Mouse (Mus musculus) CH12.LX (cell line): ENCODE measurements around the gene Pop4. TPM values are rescaled to one million over a fixed set of nuclear protein-coding genes. Genes with fewer than 3 reads are reported as not detected.

Experiments
- DNase-seq: peaks from one replicate; pipeline ENCODE4 v3.0.0-alpha.2; 2013; ENCODE audit errors: extremely low read depth
- H3K27ac ChIP-seq: 2 replicates; pipeline ENCODE4 v1.5.1; 2012; ENCODE audit warnings: low read depth, mild to moderate bottlenecking, control low read depth, moderate library complexity; ENCODE audit not compliant: insufficient read depth
- H3K27me3 ChIP-seq: replicated peaks from 2 replicates; pipeline ENCODE3; 2012; ENCODE audit warnings: inconsistent platforms
- H3K36me3 ChIP-seq, 2 experiments: replicated peaks in 1 of 2; 2 replicates each; pipeline versions ENCODE3 to v1.6.1; 2012; ENCODE audit warnings: inconsistent platforms in 1 of 2, low read length in 1 of 2, mild to moderate bottlenecking in 1 of 2, mixed read lengths in 1 of 2, moderate library complexity in 1 of 2; ENCODE audit not compliant: control insufficient read depth in 1 of 2, insufficient read depth in 1 of 2
- H3K4me1 ChIP-seq, 2 experiments: 2 replicates each; pipeline ENCODE4 v1.6.1; 2012; ENCODE audit warnings: inconsistent platforms in 1 of 2, moderate library complexity in 1 of 2; ENCODE audit not compliant: insufficient read depth in 2 of 2, control insufficient read depth in 1 of 2
- H3K4me2 ChIP-seq: 2 replicates; pipeline ENCODE4 v1.6.1; 2012; ENCODE audit warnings: low read depth, mild to moderate bottlenecking, control low read depth; ENCODE audit not compliant: poor library complexity, insufficient read depth, severe bottlenecking
- H3K4me3 ChIP-seq, 3 experiments: fragments of 150-350 bp in 1 of 3; sonication (generic) in 1 of 3; replicated peaks in 1 of 3; 2 replicates each; pipeline versions ENCODE3 to v1.5.1; 2011 to 2012; ENCODE audit warnings: low read depth in 2 of 3, low read length in 2 of 3, mild to moderate bottlenecking in 2 of 3, moderate library complexity in 2 of 3, control low read depth in 1 of 3, improper control_type of control experiment in 1 of 3, inconsistent platforms in 1 of 3, mixed read lengths in 1 of 3; ENCODE audit not compliant: poor library complexity in 1 of 3
- H3K79me2 ChIP-seq: replicated peaks from 2 replicates; pipeline ENCODE4 v1.6.1; 2012; ENCODE audit warnings: mild to moderate bottlenecking, moderate library complexity; ENCODE audit not compliant: control insufficient read depth, poor library complexity, insufficient read depth, severe bottlenecking; ENCODE audit errors: extremely low read depth
- H3K9ac ChIP-seq: 2 replicates; pipeline ENCODE4 v1.6.1; 2012; ENCODE audit warnings: low read depth, mild to moderate bottlenecking, control low read depth, moderate library complexity; ENCODE audit not compliant: insufficient read depth
- H3K9me3 ChIP-seq: replicated peaks from 2 replicates; pipeline ENCODE3; 2012; ENCODE audit warnings: low read length, inconsistent platforms, mixed read lengths
- BHLHE40 ChIP-seq: IDR thresholded peaks from 2 replicates; pipeline ENCODE4 v1.6.1; 2011; ENCODE audit warnings: mild to moderate bottlenecking, low read depth, low read length, improper control_type of control experiment
- CHD1 ChIP-seq: IDR thresholded peaks from 2 replicates; pipeline ENCODE4 v1.6.1; 2012; ENCODE audit warnings: low read depth, low read length, improper control_type of control experiment, inconsistent platforms
- E2F4 ChIP-seq: IDR thresholded peaks from 2 replicates; pipeline ENCODE4 v1.6.1; 2011; ENCODE audit warnings: low read depth, low read length, improper control_type of control experiment; ENCODE audit not compliant: insufficient replicate concordance
- GABPA ChIP-seq: IDR thresholded peaks from 2 replicates; pipeline ENCODE4 v1.6.1; 2012; ENCODE audit warnings: low read depth, low read length, improper control_type of control experiment, inconsistent platforms; ENCODE audit not compliant: insufficient replicate concordance
- JUN ChIP-seq: IDR thresholded peaks from 2 replicates; pipeline ENCODE4 v1.6.1; 2011; ENCODE audit warnings: low read depth, mild to moderate bottlenecking, low read length, improper control_type of control experiment, moderate library complexity; ENCODE audit not compliant: insufficient read depth
- JUND ChIP-seq: conservative IDR thresholded peaks from 2 replicates; pipeline ENCODE4 v1.6.1; 2011; ENCODE audit warnings: low read depth, low read length, improper control_type of control experiment
- KAT2A ChIP-seq: IDR thresholded peaks from 2 replicates; pipeline ENCODE4 v1.6.1; 2012; ENCODE audit warnings: low read length, improper control_type of control experiment, inconsistent platforms; ENCODE audit not compliant: insufficient replicate concordance
- MAFK ChIP-seq: IDR thresholded peaks from 2 replicates; pipeline ENCODE4 v1.6.1; 2011; ENCODE audit warnings: low read length, improper control_type of control experiment; ENCODE audit not compliant: insufficient replicate concordance
- MAX ChIP-seq: IDR thresholded peaks from 2 replicates; pipeline ENCODE4 v1.6.1; 2011; ENCODE audit warnings: low read length, improper control_type of control experiment
- NELFE ChIP-seq: IDR thresholded peaks from 2 replicates; pipeline ENCODE4 v1.6.1; 2011; ENCODE audit warnings: low read depth, low read length, improper control_type of control experiment
- NRF1 ChIP-seq: IDR thresholded peaks from 2 replicates; pipeline ENCODE4 v1.6.1; 2014; ENCODE audit warnings: low read depth, mild to moderate bottlenecking, inconsistent platforms, low read length, improper control_type of control experiment, moderate library complexity
- PAX5 ChIP-seq: IDR thresholded peaks from 2 replicates; pipeline ENCODE4 v1.6.1; 2012; ENCODE audit warnings: low read length, inconsistent platforms, mixed read lengths
- POLR2A ChIP-seq: IDR thresholded peaks from 2 replicates; pipeline ENCODE4 v1.6.1; 2011; ENCODE audit warnings: low read depth, mild to moderate bottlenecking, improper control_type of control experiment, low read length
- RCOR1 ChIP-seq: conservative IDR thresholded peaks from 2 replicates; pipeline ENCODE4 v1.6.1; 2012; ENCODE audit warnings: low read depth, mild to moderate bottlenecking, inconsistent platforms, low read length, improper control_type of control experiment
- SIN3A ChIP-seq: IDR thresholded peaks from 2 replicates; pipeline ENCODE4 v1.6.1; 2012; ENCODE audit warnings: low read length, improper control_type of control experiment, inconsistent platforms
- SMC3 ChIP-seq: IDR thresholded peaks from 2 replicates; pipeline ENCODE4 v1.6.1; 2011; ENCODE audit warnings: low read depth, low read length, improper control_type of control experiment
- TBP ChIP-seq: conservative IDR thresholded peaks from 2 replicates; pipeline ENCODE4 v1.6.1; 2011; ENCODE audit warnings: low read depth, low read length, improper control_type of control experiment
- USF1 ChIP-seq: IDR thresholded peaks from 2 replicates; pipeline ENCODE4 v1.6.1; 2014; ENCODE audit warnings: low read depth, mild to moderate bottlenecking, inconsistent platforms, low read length, improper control_type of control experiment
- USF2 ChIP-seq: conservative IDR thresholded peaks from 2 replicates; pipeline ENCODE4 v1.6.1; 2011; ENCODE audit warnings: low read depth, low read length, improper control_type of control experiment
- ZKSCAN1 ChIP-seq: IDR thresholded peaks from 2 replicates; pipeline ENCODE4 v1.6.1; 2012; ENCODE audit warnings: low read depth, inconsistent platforms, low read length, improper control_type of control experiment, borderline replicate concordance
- ZNF384 ChIP-seq: IDR thresholded peaks from 2 replicates; pipeline ENCODE4 v1.6.1; 2012; ENCODE audit warnings: low read depth, low read length, improper control_type of control experiment, inconsistent platforms
- dilution Hi-C: fragments of 300-500 bp; cut with MboI; formaldehyde crosslinking; loops from 2 replicates; pipeline ENCODE4 v1.14.3; 2020; ENCODE audit warnings: low sequenced_read_pairs; ENCODE audit not compliant: extremely low pct_unique_long_range_greater_than_20kb, extremely low pct_ligation_motif_present
- in situ Hi-C: fragments of 300-500 bp; cut with MboI; formaldehyde crosslinking; loops from 3 replicates; pipeline ENCODE4 v1.14.3; 2019; ENCODE audit warnings: low sequenced_read_pairs, low pct_ligation_motif_present, low pct_unique_long_range_greater_than_20kb, mixed read lengths
- polyA plus RNA-seq: library from polyadenylated mRNA; unstranded; fragments of >175 nt; gene quantifications from 2 replicates; pipeline ENCODE4 v1.2.1, GENCODE M21; 2012; ENCODE audit warnings: low read depth; ENCODE audit not compliant: insufficient read length
- total RNA-seq, 2 experiments: library from RNA; depleted of rRNA; stranded (reverse); fragments of 300-350 nt in 1 of 2; fragments of >200 nt in 1 of 2; gene quantifications; 2 replicates each; pipeline ENCODE4 v1.2.3; 2012 to 2014

Pop4 gene
- total and polyA plus RNA-seq, 3 experiments = 33.5 to 64.0 (median 50.5) TPM

DNA sequence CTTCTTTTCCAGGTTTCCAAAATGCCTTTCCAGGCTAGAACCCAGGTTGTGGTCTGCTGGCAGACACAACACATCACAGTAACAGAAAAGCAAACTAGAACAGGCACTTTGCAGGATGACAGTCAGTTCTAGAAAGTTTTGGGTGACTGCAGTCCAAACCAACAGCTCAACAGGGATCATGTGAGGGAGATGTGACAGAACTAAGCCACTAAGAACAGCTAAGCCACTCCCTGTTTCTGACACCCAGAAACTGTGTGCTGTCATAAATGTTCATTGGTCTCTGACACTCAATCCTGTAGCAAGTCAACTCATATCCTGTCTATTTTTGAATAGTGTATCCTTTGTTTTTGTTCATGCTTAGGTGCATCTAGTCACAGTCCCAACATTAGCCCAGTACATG lies 34.1 kb downstream of the Pop4 start:
- TF ChIP-seq MAFK (no peak), JUND (no peak), ZNF384 (no peak), NELFE (no peak), USF1 (no peak), RCOR1 (no peak), JUN (no peak), TBP (no peak), PAX5 (no peak), KAT2A (no peak), GABPA (no peak)
- TF ChIP-seq, all 38 proteins: peak for 0
- Histone ChIP-seq H3K9ac (no peak overlapping the region), H3K36me3 (no peaks in the 10 kb centered on the region), H3K4me1 (no peaks in the 10 kb centered on the region), H3K4me2 (no peak overlapping the region), H3K9me3 (peaks cover 9% of the 10 kb centered on the region), H3K79me2 (no peaks in the 10 kb centered on the region), H3K27me3 (peaks cover 69% of the 10 kb centered on the region), H3K27ac (no peak overlapping the region), H3K4me3 (no peak overlapping the region)
- in situ Hi-C loops = no loop called here
- dilution Hi-C loops = no loop called here
- no peak for DNase-seq

- peaks cover 72% of the 10 kb centered on the region for H3K27me3 ChIP-seq
- no peaks in the 10 kb centered on the region for H3K4me1 ChIP-seq
- TF ChIP-seq SMC3 (no peak), NRF1 (no peak), MAX (no peak), SIN3A (no peak), USF1 (no peak), JUND (no peak), E2F4 (no peak), ZKSCAN1 (no peak), POLR2A (no peak), BHLHE40 (no peak), USF2 (no peak), MAFK (no peak), CHD1 (no peak), RCOR1 (no peak)
- dilution Hi-C loops (no loop called here), in situ Hi-C loops (no loop called here)
- H3K4me3 ChIP-seq = no peak overlapping the region
- no peak for DNase-seq
- H3K9me3 ChIP-seq = peaks cover 9% of the 10 kb centered on the region
- H3K36me3 ChIP-seq = no peaks in the 10 kb centered on the region
- H3K9ac ChIP-seq = no peak overlapping the region
- no peak overlapping the region for H3K27ac ChIP-seq
- no peaks in the 10 kb centered on the region for H3K79me2 ChIP-seq
- H3K4me2 ChIP-seq = no peak overlapping the region
Observed at GRCm38 (mm10) chr7:38236400-38237105, 34.7 kb downstream of the Pop4 start.
